Mouse (Mus musculus) T-helper 17 cell (primary cell): ENCODE measurements at regions not wholly inside any gene's neighbourhood (a gene's known extent, or its start where the extent isn't known, plus 50 kb on each side); places are given as distances from the start of the nearest gene placed in this dataset.

Source experiments
- in situ Hi-C, 2 experiments: fragments of 300-600 bp; cut with MboI, MseI; formaldehyde crosslinking; loops; 1 replicate in 1 of 2; 2 replicates in 1 of 2; pipeline ENCODE4 v1.15.1; 2025; ENCODE audit warnings: high pct_unique_total_duplicates in 2 of 2

GRCm38 (mm10) chr15:72101730-72102129, 1732.6 kb upstream of the Gm6569 start:
- in situ Hi-C loops, result no loop called here

- in situ Hi-C loops, result no loop called here
Observed at GRCm38 (mm10) chr15:72105830-72106413, 1728.4 kb upstream of the Gm6569 start.

GRCm38 (mm10) chr15:72110520-72110919, 1723.8 kb upstream of the Gm6569 start:
- in situ Hi-C loops, result no loop called here

- in situ Hi-C loops, result loop anchor here in 1 of 2 experiments (5.0 kb wide), 1 partner anchor 51 kb away; no protein-coding TSS in a partner anchor
Observed at GRCm38 (mm10) chr15:72116772-72117171, 1717.6 kb upstream of the Gm6569 start.

GRCm38 (mm10) chr15:72134226-72134625, 1700.1 kb upstream of the Gm6569 start:
- in situ Hi-C loops, result no loop called here

GRCm38 (mm10) chr15:72135992-72136617, 1698.3 kb upstream of the Gm6569 start:
- in situ Hi-C loops, result no loop called here

- in situ Hi-C loops, result no loop called here
Observed at GRCm38 (mm10) chr15:72140122-72140521, 1694.2 kb upstream of the Gm6569 start.

GRCm38 (mm10) chr15:72150581-72150980, 1683.8 kb upstream of the Gm6569 start:
- in situ Hi-C loops, result no loop called here

GRCm38 (mm10) chr15:72158505-72158904, 1675.9 kb upstream of the Gm6569 start:
- in situ Hi-C loops, result no loop called here

GRCm38 (mm10) chr15:72200861-72201260, 1633.5 kb upstream of the Gm6569 start:
- in situ Hi-C loops, result loop anchor here (10.0 kb wide), 3 partner anchors 614 to 844 kb away; no protein-coding TSS in a partner anchor

GRCm38 (mm10) chr15:72201791-72202190, 1632.6 kb upstream of the Gm6569 start:
- in situ Hi-C loops, result loop anchor here (10.0 kb wide), 3 partner anchors 613 to 843 kb away; no protein-coding TSS in a partner anchor

- in situ Hi-C loops, result loop anchor here (10.0 kb wide), 3 partner anchors 609 to 839 kb away; no protein-coding TSS in a partner anchor
Observed at GRCm38 (mm10) chr15:72205240-72205799, 1629.0 kb upstream of the Gm6569 start.

- in situ Hi-C loops, result loop anchor here (10.0 kb wide), 3 partner anchors 609 to 839 kb away; no protein-coding TSS in a partner anchor
Observed at GRCm38 (mm10) chr15:72205950-72206349, 1628.4 kb upstream of the Gm6569 start.

GRCm38 (mm10) chr15:72207589-72207988, 1626.8 kb upstream of the Gm6569 start:
- in situ Hi-C loops, result loop anchor here (10.0 kb wide), 3 partner anchors 607 to 837 kb away; no protein-coding TSS in a partner anchor

GRCm38 (mm10) chr15:72208076-72208475, 1626.3 kb upstream of the Gm6569 start:
- in situ Hi-C loops, result loop anchor here (10.0 kb wide), 3 partner anchors 607 to 837 kb away; no protein-coding TSS in a partner anchor

GRCm38 (mm10) chr15:72208973-72209372, 1625.4 kb upstream of the Gm6569 start:
- in situ Hi-C loops, result loop anchor here (10.0 kb wide), 3 partner anchors 606 to 836 kb away; no protein-coding TSS in a partner anchor

GRCm38 (mm10) chr15:72217731-72218130, 1616.6 kb upstream of the Gm6569 start:
- in situ Hi-C loops, result loop anchor here in 1 of 2 experiments (10.0 kb wide), 1 partner anchor 1597 kb away; no protein-coding TSS in a partner anchor

GRCm38 (mm10) chr15:72219985-72220384, 1614.4 kb upstream of the Gm6569 start:
- in situ Hi-C loops, result loop anchor here in 1 of 2 experiments (10.0 kb wide), 1 partner anchor 1595 kb away; no protein-coding TSS in a partner anchor

- in situ Hi-C loops, result no loop called here
Observed at GRCm38 (mm10) chr15:72220786-72221185, 1613.6 kb upstream of the Gm6569 start.

GRCm38 (mm10) chr15:72232355-72232754, 1602.0 kb upstream of the Gm6569 start:
- in situ Hi-C loops, result no loop called here

- in situ Hi-C loops, result loop anchor here in 1 of 2 experiments (5.0 kb wide), 1 partner anchor 43 kb away; no protein-coding TSS in a partner anchor
Observed at GRCm38 (mm10) chr15:72264619-72265018, 1569.7 kb upstream of the Gm6569 start.

- in situ Hi-C loops, result no loop called here
Observed at GRCm38 (mm10) chr15:72283846-72284245, 1550.5 kb upstream of the Gm6569 start.
